Mouse (Mus musculus): ENCODE data around the gene Foxr1. TPM values are rescaled to one million over a fixed set of nuclear protein-coding genes. Genes with fewer than 3 reads are reported as not detected.
"Not testable (repeated sequence)": the region's sequence is repeated elsewhere in the genome, so short reads cannot be mapped to it uniquely, and the experiment has no call there.

Foxr1 gene
- polyA plus RNA-seq, 1 experiment from 2014 or later = not detected

DNA sequence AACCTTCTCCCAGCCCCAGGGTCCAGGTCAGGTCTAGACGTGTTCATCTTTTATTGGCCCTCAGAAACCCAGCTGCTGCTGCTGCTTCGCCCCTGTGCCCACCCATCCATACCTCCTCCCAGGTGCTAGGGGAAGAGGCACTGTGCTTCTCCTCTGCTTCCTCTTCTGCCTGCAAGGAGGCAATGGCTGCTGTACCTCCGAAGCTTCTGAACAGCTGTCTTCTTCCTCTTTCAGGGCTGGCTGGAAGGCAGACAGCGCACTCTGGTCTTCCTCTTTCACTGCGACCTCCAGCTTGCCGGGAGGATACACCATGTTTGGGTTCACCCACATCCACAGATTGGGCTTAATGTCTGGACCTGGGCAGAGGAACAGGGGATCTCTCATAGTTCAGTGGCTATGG is 5.2 kb downstream of the Foxr1 start:
- H3K9ac ChIP-seq = no peak overlapping the region
- ATAC-seq (ENCODE audit: low read depth) = no peak
- no peak for DNase-seq
- peaks cover 8% of the 10 kb centered on the region; the same call in 1 of the 2 replicates for H3K27me3 ChIP-seq
- no peaks in the 10 kb centered on the region for H3K4me1 ChIP-seq (replicated peaks)
- WGBS (ENCODE audit: insufficient replicate concordance) = 21% methylated on average over 6 of the region's 6 CpGs
- no peak overlapping the region for H3K27ac ChIP-seq
- no peak overlapping the region for H3K4me2 ChIP-seq
- no peaks in the 10 kb centered on the region for H3K9me3 ChIP-seq (replicated peaks)
- H3K36me3 ChIP-seq = no peaks in the 10 kb centered on the region
- H3K4me3 ChIP-seq (replicated peaks) = no peak overlapping the region

DNA sequence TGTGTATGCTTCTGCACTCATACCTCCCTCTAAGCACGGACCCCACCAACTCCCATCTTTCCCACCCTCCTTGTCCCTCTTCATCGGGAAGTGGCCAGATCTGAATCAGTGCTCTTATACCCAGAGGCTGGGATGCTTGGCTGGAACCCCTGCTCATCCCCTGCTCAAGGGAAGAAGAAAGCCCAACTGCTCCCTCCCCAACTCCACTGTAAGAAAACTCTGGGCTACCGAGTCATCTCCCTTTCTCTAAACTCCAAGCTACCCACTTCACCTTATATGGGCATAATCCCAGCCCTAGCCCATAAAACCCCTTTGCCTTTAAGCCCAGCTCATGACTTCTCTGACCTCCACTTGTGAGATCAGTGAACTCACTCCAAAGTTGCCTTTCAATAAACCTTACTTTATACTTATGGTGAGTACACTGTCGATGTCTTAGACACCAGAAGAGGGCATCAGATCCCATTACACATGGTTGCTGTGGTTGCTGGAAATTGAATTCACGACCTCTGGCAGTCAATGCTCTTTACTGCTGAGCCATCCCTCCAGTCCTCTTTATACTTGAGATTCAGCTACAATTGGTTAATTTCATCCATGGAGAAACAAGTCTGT is 8.3 kb downstream of the Foxr1 start:
- no peaks in the 10 kb centered on the region for H3K9me3 ChIP-seq (replicated peaks)

GRCm38 (mm10) chr9:44423576-44423975 is 17.4 kb downstream of the Foxr1 start:
- no peak for DNase-seq
- WGBS (ENCODE audit: insufficient replicate concordance) = 55% methylated on average over 4 of the region's 4 CpGs
- Histone ChIP-seq H3K4me1 (replicated peaks) (peaks cover 2% of the 10 kb centered on the region), H3K36me3 (no peaks in the 10 kb centered on the region), H3K4me3 (replicated peaks) (no peak overlapping the region), H3K9me3 (replicated peaks) (0 out of 2 replicates have a peak, but pooled peaks cover 2% of the 10 kb centered on the region), H3K27ac (no peak overlapping the region), H3K9ac (no peak overlapping the region), H3K27me3 (0 out of 2 replicates have a peak, but pooled peaks cover 3% of the 10 kb centered on the region), H3K4me2 (no peak overlapping the region)
- ATAC-seq (ENCODE audit: low read depth) = no peak

More for the DNA sequence above, 8.3 kb downstream of the Foxr1 start:
- no peak overlapping the region for H3K4me2 ChIP-seq
- WGBS (ENCODE audit: insufficient replicate concordance) = 25% methylated on average over 5 of the region's 5 CpGs
- ATAC-seq (ENCODE audit: low read depth) (no peak), DNase-seq (no peak)
- peaks cover 4% of the 10 kb centered on the region; the same call in 1 of the 2 replicates for H3K27me3 ChIP-seq
- H3K4me3 ChIP-seq (replicated peaks) = no peak overlapping the region
- H3K4me1 ChIP-seq (replicated peaks) = no peaks in the 10 kb centered on the region
- no peak overlapping the region for H3K27ac ChIP-seq
- H3K36me3 ChIP-seq = no peaks in the 10 kb centered on the region
- no peak overlapping the region for H3K9ac ChIP-seq

DNA sequence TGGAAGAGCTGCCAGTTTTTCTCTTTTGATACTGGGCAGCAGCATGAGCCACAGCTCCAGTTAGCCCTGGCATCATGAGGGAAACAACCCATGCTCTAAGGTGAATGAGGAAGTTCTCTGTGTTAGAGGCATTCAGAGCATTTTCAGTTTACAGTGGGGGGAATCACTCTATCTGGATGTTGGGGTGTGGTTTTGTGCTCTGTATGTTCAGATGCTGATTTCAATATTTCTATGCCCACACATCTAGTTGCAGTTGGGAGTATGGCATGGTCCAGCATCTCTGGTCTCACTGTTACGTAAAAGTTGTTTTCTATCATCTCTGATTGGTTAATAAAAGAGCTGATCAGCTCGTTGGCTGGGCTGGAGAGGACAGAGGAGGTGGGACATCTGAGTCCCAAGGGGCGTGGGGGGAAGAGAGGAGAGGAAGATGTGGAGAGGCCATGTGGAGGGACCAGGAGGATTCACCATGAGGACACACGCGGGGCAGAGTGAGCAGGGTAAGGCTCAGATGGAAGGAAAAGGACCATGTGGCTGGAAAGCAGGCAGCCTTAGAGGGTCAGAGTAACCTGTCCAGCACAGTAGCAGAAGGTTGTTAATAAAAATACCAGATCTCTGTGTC is 20.5 kb downstream of the Foxr1 start:
- no peak for DNase-seq
- WGBS (ENCODE audit: insufficient replicate concordance) = 55% methylated on average over 5 of the region's 5 CpGs
- no peak overlapping the region for H3K4me2 ChIP-seq
- 0 out of 2 replicates have a peak, but pooled peaks cover 2% of the 10 kb centered on the region for H3K9me3 ChIP-seq (replicated peaks)
- peaks cover 11% of the 10 kb centered on the region for H3K36me3 ChIP-seq
- H3K4me1 ChIP-seq (replicated peaks) = peaks cover 21% of the 10 kb centered on the region
- ATAC-seq (ENCODE audit: low read depth) = no peak
- no peak overlapping the region for H3K27ac ChIP-seq
- H3K4me3 ChIP-seq (replicated peaks) = no peak overlapping the region
- H3K9ac ChIP-seq = no peak overlapping the region
- H3K27me3 ChIP-seq = 0 out of 2 replicates have a peak, but pooled peaks cover 3% of the 10 kb centered on the region

GRCm38 (mm10) chr9:44419730-44420129 is 21.2 kb downstream of the Foxr1 start:
- not testable (repeated sequence) for H3K27ac ChIP-seq; H3K27me3 ChIP-seq; H3K4me2 ChIP-seq; DNase-seq; H3K9ac ChIP-seq; H3K9me3 ChIP-seq (replicated peaks); H3K4me3 ChIP-seq (replicated peaks); ATAC-seq (ENCODE audit: low read depth)
- Histone ChIP-seq H3K4me1 (replicated peaks) (peaks cover 21% of the 10 kb centered on the region), H3K36me3 (peaks cover 14% of the 10 kb centered on the region)
- 85% methylated on average over 9 of the region's 9 CpGs for WGBS (ENCODE audit: insufficient replicate concordance)

GRCm38 (mm10) chr9:44418519-44419385 is 22.2 kb downstream of the Foxr1 start, which contains the start of gene Ccdc84:
TSS of gene Ccdc84 (minus strand) at chr9:44418569.
- 73% methylated on average over 14 of the region's 14 CpGs for WGBS (ENCODE audit: insufficient replicate concordance)
- H3K9ac ChIP-seq = peak within 1 kb of the TSS; percentile 95

GRCm38 (mm10) chr9:44417892-44418363 is 23.0 kb downstream of the Foxr1 start:
- Histone ChIP-seq H3K9me3 (replicated peaks) (0 out of 2 replicates have a peak, but pooled peaks cover 2% of the 10 kb centered on the region), H3K36me3 (peaks cover 26% of the 10 kb centered on the region), H3K4me3 (replicated peaks) (peak overlapping the region; percentile 94), H3K4me1 (replicated peaks) (peaks cover 21% of the 10 kb centered on the region), H3K27me3 (no peaks in the 10 kb centered on the region), H3K27ac (peak overlapping the region; percentile 86), H3K9ac (peak overlapping the region; percentile 95), H3K4me2 (peak overlapping the region; percentile 94)
- ATAC-seq (ENCODE audit: low read depth) = peak; percentile 96
- DNase-seq = peak; percentile 87
- WGBS (ENCODE audit: insufficient replicate concordance) = under 1% methylated on average over 38 of the region's 38 CpGs

More at GRCm38 (mm10) chr9:44418519-44419385, 22.2 kb downstream of the Foxr1 start, which contains the start of gene Ccdc84:
- Histone ChIP-seq H3K36me3 (peaks cover 18% of the 10 kb centered on the region), H3K4me1 (replicated peaks) (peaks cover 21% of the 10 kb centered on the region), H3K4me3 (replicated peaks) (peak within 1 kb of the TSS; percentile 94), H3K9me3 (replicated peaks) (0 out of 2 replicates have a peak, but pooled peaks cover 2% of the 10 kb centered on the region), H3K27me3 (no peaks in the 10 kb centered on the region), H3K4me2 (peak within 1 kb of the TSS; percentile 94), H3K27ac (peak within 1 kb of the TSS; percentile 86)
- ATAC-seq (ENCODE audit: low read depth) (no peak), DNase-seq (no peak)

DNA sequence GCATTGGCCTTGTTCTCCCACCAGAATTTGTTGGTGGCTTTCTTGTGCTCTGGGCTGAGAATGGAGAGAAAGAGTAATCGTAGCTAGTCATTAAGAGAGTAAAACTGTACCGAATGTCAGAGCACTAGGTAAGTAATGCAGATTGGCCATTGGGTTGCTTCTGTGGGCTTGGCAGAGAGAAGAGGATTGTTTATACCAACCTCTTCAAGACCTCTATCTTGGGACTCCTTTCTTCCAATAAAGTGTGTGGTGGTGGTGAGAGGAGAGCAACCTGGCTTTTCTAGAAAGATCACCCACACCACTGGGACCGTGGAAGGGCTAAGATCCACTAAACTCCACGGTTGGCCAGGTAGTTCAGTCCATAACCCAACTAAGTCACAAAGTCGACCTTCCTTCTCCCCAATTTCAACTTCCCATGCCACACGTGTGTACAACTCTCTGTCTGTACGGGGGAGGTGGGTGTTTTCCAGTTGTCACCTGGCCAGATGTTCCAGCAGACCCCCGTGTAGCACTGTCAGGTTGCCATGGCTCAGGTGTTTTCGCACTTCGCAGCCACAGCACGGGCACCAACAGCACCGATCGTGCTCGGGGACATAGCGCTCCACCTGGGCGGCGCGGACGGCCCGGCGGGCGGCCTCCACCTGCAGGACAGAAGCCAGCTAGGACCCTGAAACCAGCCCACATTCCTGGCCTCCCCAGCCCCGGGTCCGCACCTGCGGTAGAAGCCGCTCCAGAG is 23.6 kb downstream of the Foxr1 start:
- H3K9me3 ChIP-seq (replicated peaks) = 0 out of 2 replicates have a peak, but pooled peaks cover 2% of the 10 kb centered on the region
- WGBS (ENCODE audit: insufficient replicate concordance) = 5% methylated on average over 26 of the region's 26 CpGs
- H3K27ac ChIP-seq = peak overlapping the region; percentile 86
- peaks cover 33% of the 10 kb centered on the region for H3K36me3 ChIP-seq
- ATAC-seq (ENCODE audit: low read depth) (peak; percentile 73), DNase-seq (no peak)
- H3K4me1 ChIP-seq (replicated peaks) = peaks cover 26% of the 10 kb centered on the region
- peak overlapping the region; percentile 94 for H3K4me2 ChIP-seq
- peak overlapping the region; percentile 95 for H3K9ac ChIP-seq
- no peaks in the 10 kb centered on the region for H3K27me3 ChIP-seq
- H3K4me3 ChIP-seq (replicated peaks) = peak overlapping the region; percentile 94

- no peak overlapping the region for H3K9ac ChIP-seq
- H3K27me3 ChIP-seq = no peaks in the 10 kb centered on the region
- H3K27ac ChIP-seq = peak overlapping the region; percentile 69
- peaks cover 75% of the 10 kb centered on the region for H3K36me3 ChIP-seq
- H3K9me3 ChIP-seq (replicated peaks) = no peaks in the 10 kb centered on the region
- WGBS (ENCODE audit: insufficient replicate concordance) = 74% methylated on average over 2 of the region's 2 CpGs
- no peak overlapping the region for H3K4me2 ChIP-seq
- H3K4me3 ChIP-seq (replicated peaks) = no peak overlapping the region
- peaks cover 61% of the 10 kb centered on the region for H3K4me1 ChIP-seq (replicated peaks)
- ATAC-seq (ENCODE audit: low read depth) (no peak), DNase-seq (no peak)
Observed at GRCm38 (mm10) chr9:44412781-44413180, 28.2 kb downstream of the Foxr1 start.

DNA sequence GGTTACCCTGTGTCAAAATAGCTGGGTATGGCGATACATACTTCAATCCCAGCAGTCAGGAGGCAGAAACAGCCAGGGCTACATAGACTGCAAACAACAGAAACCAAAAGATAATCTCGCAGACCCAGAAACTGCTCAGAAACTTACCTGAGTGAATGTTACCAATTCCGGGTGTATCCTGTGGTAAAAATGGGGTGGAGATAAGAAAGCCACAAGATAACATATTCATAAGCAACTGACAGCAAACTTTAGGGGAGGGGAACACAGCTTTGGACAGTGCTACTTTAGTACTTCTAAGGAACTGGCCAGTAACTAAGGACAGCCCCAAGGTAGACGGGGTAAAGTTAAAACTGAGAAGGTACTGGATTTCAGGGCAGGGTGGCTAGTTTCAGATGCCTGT is 28.6 kb downstream of the Foxr1 start:
- Histone ChIP-seq H3K36me3 (peaks cover 75% of the 10 kb centered on the region), H3K9me3 (replicated peaks) (no peaks in the 10 kb centered on the region), H3K27ac (peak overlapping the region; percentile 69), H3K4me1 (replicated peaks) (peaks cover 59% of the 10 kb centered on the region), H3K27me3 (no peaks in the 10 kb centered on the region), H3K4me2 (no peak overlapping the region), H3K9ac (no peak overlapping the region), H3K4me3 (replicated peaks) (no peak overlapping the region)
- peak; percentile 7; the same call in 1 of the 2 replicates for ATAC-seq (ENCODE audit: low read depth)
- DNase-seq = no peak
- WGBS (ENCODE audit: insufficient replicate concordance) = 15% methylated on average over 4 of the region's 4 CpGs

All from liver, embryonic 13.5 days (tissue).